Mouse (Mus musculus): ENCODE measurements around the gene Uchl4. TPM values are rescaled to one million over a fixed set of nuclear protein-coding genes. Genes with fewer than 3 reads are reported as not detected.

Gene Uchl4
- polyA plus RNA-seq, 1 experiment from 2014 or later, result 4.3 TPM

DNA sequence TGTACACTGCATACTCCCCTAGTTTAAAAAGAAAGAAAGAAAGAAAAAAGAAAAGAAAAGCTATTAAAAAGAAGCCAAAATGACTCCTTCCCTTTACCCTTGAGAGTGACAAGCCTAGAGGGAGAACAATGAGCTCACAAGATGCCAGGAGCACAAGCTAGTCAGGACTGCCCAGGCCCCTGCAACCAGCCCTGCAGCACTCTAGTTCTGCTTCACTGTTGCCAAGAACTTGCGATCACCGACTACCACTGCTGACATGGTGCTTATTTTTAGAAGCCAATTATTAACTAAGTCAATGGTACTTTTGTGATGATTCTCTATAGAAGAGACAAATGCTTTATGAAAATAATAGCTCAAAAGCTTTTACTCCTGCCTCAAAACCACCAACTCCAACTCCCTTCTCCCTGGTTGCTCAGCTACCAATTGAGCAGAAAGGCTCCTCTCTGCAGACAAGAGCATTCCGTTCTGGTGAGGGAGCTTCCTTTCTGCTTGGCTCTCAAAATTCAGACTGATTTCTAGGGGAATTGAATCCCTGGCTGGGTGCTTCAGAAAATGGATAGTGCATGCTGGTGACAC is 27.4 kb upstream of the Uchl4 start:
- H3K9me3 ChIP-seq (ENCODE audit: control insufficient read depth, low read length), result no peaks in the 10 kb centered on the region
- no peaks in the 10 kb centered on the region for H3K4me1 ChIP-seq (ENCODE audit: control insufficient read depth, insufficient read depth, low read depth, low read length)
- H3K4me3 ChIP-seq (ENCODE audit: low read length), result no peak overlapping the region
- H3K36me3 ChIP-seq (ENCODE audit: control insufficient read depth, insufficient read depth, low read length), result peaks cover 3% of the 10 kb centered on the region; the same call in 1 of the 2 replicates
- H3K9ac ChIP-seq (ENCODE audit: low read depth, low read length), result no peak overlapping the region
- H3K27me3 ChIP-seq (replicated peaks; ENCODE audit: control insufficient read depth, insufficient read depth, low read length), result no peaks in the 10 kb centered on the region
- WGBS, result 80% methylated on average over 3 of the region's 3 CpGs
- H3K27ac ChIP-seq (ENCODE audit: low read depth, low read length), result no peak overlapping the region
- no peak overlapping the region for H3K4me2 ChIP-seq (ENCODE audit: low read length)
- no peak for ATAC-seq

DNA sequence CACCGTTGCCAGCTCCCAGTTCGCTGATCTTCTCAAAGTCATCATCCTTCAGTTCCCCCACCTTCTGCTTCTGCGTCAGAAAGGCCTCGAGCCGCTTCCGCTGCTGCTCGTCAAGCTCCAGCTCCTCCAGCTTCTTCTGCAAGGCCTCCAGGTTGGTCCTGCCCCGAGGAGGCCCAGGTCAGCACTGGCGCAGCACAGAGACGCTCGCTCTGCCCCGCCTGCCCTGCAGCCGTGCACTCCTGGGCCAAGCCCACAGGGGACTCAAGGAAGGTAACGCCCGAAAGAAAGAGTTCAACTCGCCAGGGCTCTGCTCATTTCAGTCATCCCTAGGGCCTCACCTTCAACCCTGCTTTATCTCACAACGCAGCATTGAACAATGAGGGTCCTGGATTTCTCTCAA is 20.5 kb upstream of the Uchl4 start:
- no peaks in the 10 kb centered on the region for H3K4me1 ChIP-seq (ENCODE audit: control insufficient read depth, insufficient read depth, low read depth, low read length)
- H3K36me3 ChIP-seq (ENCODE audit: control insufficient read depth, insufficient read depth, low read length), result no peaks in the 10 kb centered on the region
- ATAC-seq, result no peak
- 92% methylated on average over 17 of the region's 17 CpGs for WGBS
- H3K9me3 ChIP-seq (ENCODE audit: control insufficient read depth, low read length), result no peaks in the 10 kb centered on the region
- no peak overlapping the region for H3K27ac ChIP-seq (ENCODE audit: low read depth, low read length)
- no peak overlapping the region for H3K9ac ChIP-seq (ENCODE audit: low read depth, low read length)
- H3K4me2 ChIP-seq (ENCODE audit: low read length), result no peak overlapping the region
- no peak overlapping the region for H3K4me3 ChIP-seq (ENCODE audit: low read length)
- H3K27me3 ChIP-seq (replicated peaks; ENCODE audit: control insufficient read depth, insufficient read depth, low read length), result no peaks in the 10 kb centered on the region

DNA sequence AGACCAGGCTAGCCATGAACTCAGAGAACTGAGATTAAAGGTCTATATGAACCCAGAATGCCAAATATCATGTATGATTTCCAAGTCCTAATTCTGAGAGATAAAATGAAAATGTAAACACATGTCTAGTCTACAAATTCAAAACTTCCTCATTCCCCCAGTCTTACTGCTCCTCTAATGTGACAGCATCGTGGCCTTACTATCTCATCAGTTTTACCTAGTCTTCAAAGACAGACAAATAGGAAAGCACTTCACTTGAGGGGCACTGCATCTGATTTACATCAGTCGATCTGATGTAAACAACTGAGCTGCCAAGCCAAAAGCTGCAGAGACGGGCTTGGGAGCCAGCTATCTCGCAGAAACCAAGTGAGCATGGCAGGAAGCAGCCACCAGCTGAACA is 18.9 kb upstream of the Uchl4 start:
- no peaks in the 10 kb centered on the region for H3K27me3 ChIP-seq (replicated peaks; ENCODE audit: control insufficient read depth, insufficient read depth, low read length)
- 77% methylated on average over 4 of the region's 4 CpGs for WGBS
- no peak overlapping the region for H3K4me3 ChIP-seq (ENCODE audit: low read length)
- no peaks in the 10 kb centered on the region for H3K36me3 ChIP-seq (ENCODE audit: control insufficient read depth, insufficient read depth, low read length)
- H3K4me1 ChIP-seq (ENCODE audit: control insufficient read depth, insufficient read depth, low read depth, low read length), result no peaks in the 10 kb centered on the region
- H3K27ac ChIP-seq (ENCODE audit: low read depth, low read length), result no peak overlapping the region
- ATAC-seq, result no peak
- no peak overlapping the region for H3K9ac ChIP-seq (ENCODE audit: low read depth, low read length)
- H3K4me2 ChIP-seq (ENCODE audit: low read length), result no peak overlapping the region
- H3K9me3 ChIP-seq (ENCODE audit: control insufficient read depth, low read length), result no peaks in the 10 kb centered on the region

DNA sequence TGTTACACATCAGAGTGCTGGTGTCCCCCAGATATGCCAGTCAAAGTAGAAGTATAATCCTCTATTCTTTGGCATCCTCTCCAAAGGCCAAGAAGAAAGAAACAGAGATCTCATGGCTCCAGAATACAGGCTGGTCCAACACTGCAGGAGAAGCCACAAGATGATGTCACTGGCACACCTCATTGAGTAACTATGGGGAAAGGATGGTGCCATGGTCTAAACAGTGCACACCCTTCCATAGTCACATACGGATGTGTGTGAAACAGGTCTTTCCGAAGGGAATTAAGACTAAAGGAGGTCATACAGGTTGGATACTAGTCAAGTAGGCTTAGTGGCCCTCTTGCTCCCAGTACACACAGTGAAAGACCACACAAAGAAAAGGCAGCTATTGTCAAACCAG is 18.4 kb upstream of the Uchl4 start:
- 100% methylated on average over 2 of the region's 2 CpGs for WGBS
- Histone ChIP-seq H3K27me3 (replicated peaks; ENCODE audit: control insufficient read depth, insufficient read depth, low read length) (no peaks in the 10 kb centered on the region), H3K4me1 (ENCODE audit: control insufficient read depth, insufficient read depth, low read depth, low read length) (no peaks in the 10 kb centered on the region), H3K4me2 (ENCODE audit: low read length) (no peak overlapping the region), H3K36me3 (ENCODE audit: control insufficient read depth, insufficient read depth, low read length) (no peaks in the 10 kb centered on the region), H3K9me3 (ENCODE audit: control insufficient read depth, low read length) (no peaks in the 10 kb centered on the region), H3K27ac (ENCODE audit: low read depth, low read length) (no peak overlapping the region), H3K4me3 (ENCODE audit: low read length) (no peak overlapping the region), H3K9ac (ENCODE audit: low read depth, low read length) (no peak overlapping the region)
- no peak for ATAC-seq

DNA sequence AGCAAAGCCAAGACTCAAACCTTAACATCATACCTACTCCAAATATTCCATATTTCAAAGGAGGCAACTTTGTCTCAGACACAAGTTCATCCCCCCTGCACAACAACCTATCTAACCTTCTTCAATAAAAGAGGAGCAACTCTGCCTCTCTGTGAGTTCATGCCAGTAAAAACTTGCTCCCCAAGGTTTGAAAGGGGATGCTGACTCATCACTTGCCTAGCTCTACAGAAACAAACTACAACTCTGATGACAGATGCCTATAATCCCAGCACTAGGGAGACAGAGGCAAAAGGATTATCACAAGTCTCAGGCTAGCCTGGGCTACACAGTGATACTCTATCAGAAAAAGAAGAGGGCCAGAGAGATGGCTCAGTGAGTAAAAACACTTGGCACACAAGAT is 17.1 kb upstream of the Uchl4 start:
- H3K4me1 ChIP-seq (ENCODE audit: control insufficient read depth, insufficient read depth, low read depth, low read length), result no peaks in the 10 kb centered on the region
- H3K27me3 ChIP-seq (replicated peaks; ENCODE audit: control insufficient read depth, insufficient read depth, low read length), result no peaks in the 10 kb centered on the region
- no peak overlapping the region for H3K4me3 ChIP-seq (ENCODE audit: low read length)
- H3K4me2 ChIP-seq (ENCODE audit: low read length), result no peak overlapping the region
- H3K36me3 ChIP-seq (ENCODE audit: control insufficient read depth, insufficient read depth, low read length), result no peaks in the 10 kb centered on the region
- H3K9me3 ChIP-seq (ENCODE audit: control insufficient read depth, low read length), result no peaks in the 10 kb centered on the region
- no peak overlapping the region for H3K9ac ChIP-seq (ENCODE audit: low read depth, low read length)
- ATAC-seq, result no peak
- no peak overlapping the region for H3K27ac ChIP-seq (ENCODE audit: low read depth, low read length)

DNA sequence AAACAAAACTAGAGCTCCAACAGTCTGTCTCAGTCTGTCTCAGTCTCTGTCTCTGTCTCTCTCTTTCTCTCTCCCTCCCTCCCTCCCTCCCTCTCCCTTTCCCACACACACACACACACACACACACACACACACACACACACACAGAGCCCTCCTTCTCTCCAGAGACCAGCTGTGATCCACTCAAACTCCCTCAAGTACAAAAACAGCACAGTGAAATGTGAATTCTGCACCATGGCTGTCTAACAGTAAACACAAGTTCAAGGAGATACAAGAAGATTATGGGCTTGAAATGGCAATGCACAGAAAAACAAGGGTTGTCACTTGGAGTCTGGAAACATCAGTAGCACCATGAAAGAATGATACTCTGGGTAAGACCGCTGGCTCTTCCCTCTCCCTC is 15.7 kb upstream of the Uchl4 start:
- no peak for ATAC-seq
- Histone ChIP-seq H3K4me3 (ENCODE audit: low read length) (no peak overlapping the region), H3K4me2 (ENCODE audit: low read length) (no peak overlapping the region), H3K27ac (ENCODE audit: low read depth, low read length) (no peak overlapping the region), H3K9me3 (ENCODE audit: control insufficient read depth, low read length) (no peaks in the 10 kb centered on the region), H3K36me3 (ENCODE audit: control insufficient read depth, insufficient read depth, low read length) (no peaks in the 10 kb centered on the region), H3K27me3 (replicated peaks; ENCODE audit: control insufficient read depth, insufficient read depth, low read length) (no peaks in the 10 kb centered on the region), H3K4me1 (ENCODE audit: control insufficient read depth, insufficient read depth, low read depth, low read length) (no peaks in the 10 kb centered on the region), H3K9ac (ENCODE audit: low read depth, low read length) (no peak overlapping the region)
- 64% methylated on average over 1 of the region's 1 CpGs for WGBS

DNA sequence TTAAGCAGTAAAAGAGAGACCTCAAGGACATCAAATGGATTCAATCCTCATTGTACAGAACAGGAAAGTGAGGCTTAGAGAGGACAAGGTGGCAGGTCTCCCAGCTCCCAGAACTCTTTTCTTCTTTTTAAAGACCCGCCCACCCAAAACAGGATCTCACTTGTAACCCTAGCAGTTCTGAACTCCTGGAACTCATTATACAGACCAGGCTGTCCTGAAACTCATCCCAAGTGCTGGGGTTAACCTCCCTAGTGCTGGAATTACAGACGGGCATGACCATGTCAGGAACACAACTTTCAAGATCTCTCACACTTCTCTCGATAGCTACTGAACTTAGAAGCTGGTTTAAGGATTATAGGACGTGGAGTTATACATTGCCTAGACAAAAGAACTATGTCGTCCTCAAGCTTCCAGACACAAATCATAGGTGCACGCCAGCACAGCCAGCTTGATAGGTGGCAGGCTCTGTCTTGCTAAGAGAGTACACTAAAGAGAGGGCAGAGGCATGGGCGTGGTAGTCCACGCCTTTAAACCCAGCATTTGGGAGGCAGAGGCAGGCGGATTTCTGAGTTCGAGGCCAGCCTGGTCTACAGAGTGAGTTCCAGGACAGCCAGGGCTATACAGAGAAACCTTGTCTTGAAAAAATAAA is 15.1 kb upstream of the Uchl4 start:
- H3K36me3 ChIP-seq (ENCODE audit: control insufficient read depth, insufficient read depth, low read length), result no peaks in the 10 kb centered on the region
- no peak for ATAC-seq
- H3K27me3 ChIP-seq (replicated peaks; ENCODE audit: control insufficient read depth, insufficient read depth, low read length), result no peaks in the 10 kb centered on the region
- H3K4me3 ChIP-seq (ENCODE audit: low read length), result no peak overlapping the region
- no peaks in the 10 kb centered on the region for H3K9me3 ChIP-seq (ENCODE audit: control insufficient read depth, low read length)
- H3K4me1 ChIP-seq (ENCODE audit: control insufficient read depth, insufficient read depth, low read depth, low read length), result no peaks in the 10 kb centered on the region
- no peak overlapping the region for H3K4me2 ChIP-seq (ENCODE audit: low read length)
- no peak overlapping the region for H3K27ac ChIP-seq (ENCODE audit: low read depth, low read length)
- 84% methylated on average over 10 of the region's 10 CpGs for WGBS
- no peak overlapping the region for H3K9ac ChIP-seq (ENCODE audit: low read depth, low read length)

DNA sequence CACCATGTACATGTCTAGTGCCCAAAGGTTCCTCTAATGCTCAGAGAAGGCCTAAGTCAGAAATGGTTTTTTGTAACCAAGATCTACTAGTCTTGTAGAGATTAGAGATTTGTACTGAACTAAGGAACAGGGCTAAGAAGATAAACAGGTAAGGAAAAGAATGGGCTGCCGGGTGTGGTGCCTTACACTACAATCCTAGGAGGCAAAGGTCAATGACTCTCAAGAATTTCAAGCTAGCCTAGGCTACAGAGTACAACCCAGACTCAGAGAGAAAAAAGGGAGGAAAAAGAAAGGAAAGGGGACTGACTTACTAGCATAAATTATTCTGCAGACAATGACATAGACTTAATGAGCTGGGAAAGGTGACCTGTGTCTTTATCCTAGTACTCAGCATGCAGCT is 14.4 kb upstream of the Uchl4 start:
- Histone ChIP-seq H3K36me3 (ENCODE audit: control insufficient read depth, insufficient read depth, low read length) (no peaks in the 10 kb centered on the region), H3K27me3 (replicated peaks; ENCODE audit: control insufficient read depth, insufficient read depth, low read length) (no peaks in the 10 kb centered on the region), H3K27ac (ENCODE audit: low read depth, low read length) (no peak overlapping the region), H3K4me1 (ENCODE audit: control insufficient read depth, insufficient read depth, low read depth, low read length) (no peaks in the 10 kb centered on the region), H3K4me2 (ENCODE audit: low read length) (no peak overlapping the region), H3K9me3 (ENCODE audit: control insufficient read depth, low read length) (no peaks in the 10 kb centered on the region), H3K9ac (ENCODE audit: low read depth, low read length) (no peak overlapping the region), H3K4me3 (ENCODE audit: low read length) (no peak overlapping the region)
- 54% methylated on average over 1 of the region's 1 CpGs for WGBS
- ATAC-seq, result no peak

DNA sequence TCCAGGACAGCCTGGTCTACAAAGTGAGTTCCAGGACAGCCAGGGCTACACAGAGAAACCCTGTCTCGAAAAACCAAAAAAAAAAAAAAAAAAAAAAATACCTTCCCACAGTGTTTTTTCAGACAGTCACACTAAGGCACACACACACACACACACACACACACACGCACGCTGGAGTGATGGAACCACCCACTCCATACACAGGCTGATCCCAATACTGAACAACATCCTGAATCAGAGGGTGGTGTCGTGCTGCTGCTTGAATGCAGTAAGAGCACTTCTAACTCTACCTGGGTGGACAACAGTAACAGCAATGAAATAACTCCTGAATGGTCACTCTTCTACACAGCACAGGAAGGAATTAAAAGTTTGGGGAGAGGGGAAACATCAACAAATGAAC is 13.5 kb upstream of the Uchl4 start:
- no peaks in the 10 kb centered on the region for H3K27me3 ChIP-seq (replicated peaks; ENCODE audit: control insufficient read depth, insufficient read depth, low read length)
- no peaks in the 10 kb centered on the region for H3K9me3 ChIP-seq (ENCODE audit: control insufficient read depth, low read length)
- WGBS, result 89% methylated on average over 4 of the region's 4 CpGs
- H3K9ac ChIP-seq (ENCODE audit: low read depth, low read length), result no peak overlapping the region
- no peaks in the 10 kb centered on the region for H3K4me1 ChIP-seq (ENCODE audit: control insufficient read depth, insufficient read depth, low read depth, low read length)
- H3K4me3 ChIP-seq (ENCODE audit: low read length), result no peak overlapping the region
- H3K27ac ChIP-seq (ENCODE audit: low read depth, low read length), result no peak overlapping the region
- no peaks in the 10 kb centered on the region for H3K36me3 ChIP-seq (ENCODE audit: control insufficient read depth, insufficient read depth, low read length)
- ATAC-seq, result no peak
- H3K4me2 ChIP-seq (ENCODE audit: low read length), result no peak overlapping the region
